In genomic region chr11:110095858-110096257, GRCm38 (mm10) we compare ENCODE assay signal across 9 mouse cellular contexts. TPM values are rescaled to one million over a fixed set of nuclear protein-coding genes. Genes with fewer than 3 reads are reported as not detected.
A peak's percentile ranks its signal among the peaks of the same experiment; 100 is the strongest.
DNase-seq lines count a peak whose midpoint lies in the region; ATAC-seq and TF ChIP-seq lines count a peak whose summit lies in the region.
"Had no signal": no experiment of that assay in that cellular context is flagged by ENCODE, and none has a peak within 500 bp of the region (broad histone marks: within the 10 kb centered on the region; RNA-seq: fewer than 3 reads in every experiment).

Gene Abca8a, minus strand, starts transcription at chr11:110095978.

- no peak within 1 kb of the TSS for H3K4me3 ChIP-seq in forebrain, postnatal 0 days (ENCODE audit: low read depth, low read length)

- peak; percentile 9 for DNase-seq in kidney, adult 11 months
- DNase-seq in kidney, adult 18-20 months = no peak
- no peak for DNase-seq in adrenal gland, adult 18-20 months (ENCODE audit: low spot score in 2 of 2)
- peak; percentile 72 for DNase-seq in forebrain, postnatal 0 days
- DNase-seq in layer of hippocampus, postnatal 10 days (ENCODE audit: low spot score in 2 of 2) = peak; percentile 8 to 20
- no peak for DNase-seq in cerebellum, postnatal 36 days
- DNase-seq: thymus, postnatal 25 days had no signal

- no peaks in the 10 kb centered on the region for H3K36me3 ChIP-seq in forebrain, postnatal 0 days (ENCODE audit: insufficient read depth)

- no peak within 1 kb of the TSS for H3K27ac ChIP-seq in forebrain, postnatal 0 days (ENCODE audit: low read depth, low read length)

- H3K27me3 ChIP-seq in forebrain, postnatal 0 days (ENCODE audit: insufficient read depth, low read length) = no peaks in the 10 kb centered on the region

- WGBS in forebrain, postnatal 0 days = 34% methylated on average over 5 of the region's 5 CpGs

- H3K9me3 ChIP-seq in forebrain, postnatal 0 days (ENCODE audit: low read length) = no peaks in the 10 kb centered on the region

- H3K4me1 ChIP-seq in forebrain, postnatal 0 days (ENCODE audit: insufficient read depth) = no peaks in the 10 kb centered on the region; the same call in 1 of the 2 replicates

- no peak for TF ChIP-seq CTCF in forebrain, postnatal 0 days (IDR thresholded peaks at IDR 0.05; ENCODE audit: low read depth)

- H3K9ac ChIP-seq in forebrain, postnatal 0 days = no peak within 1 kb of the TSS

- H3K4me2 ChIP-seq in forebrain, postnatal 0 days (ENCODE audit: low read depth) = no peak within 1 kb of the TSS

- peak; percentile 45; the same call in 1 of the 2 replicates for ATAC-seq in forebrain, postnatal 0 days
- no peak for ATAC-seq in megakaryocyte-erythroid progenitor cell, adult 5-6 weeks (replicated peaks; ENCODE audit: low FRiP score, low TSS enrichment, poor library complexity, severe bottlenecking)
- ATAC-seq in frontal cortex, adult (ENCODE audit: low TSS enrichment) = no peak

RNA-seq across cellular contexts. Expression of gene Abca8a, which starts in this region (rescaled TPM):
- 10 to 100 TPM; 50.5 to 55.2 TPM for total RNA-seq in adrenal gland, adult 18-20 months (2021)
- total RNA-seq in forebrain, postnatal 0 days (2014; rRNA removed) = 3.2 and 4.3 TPM in 2 replicates
- polyA plus RNA-seq in forebrain, postnatal 0 days (2015; fragmentation: Nextera tagmentation; extraction: Ambion mirVana) = 1.0 and 1.9 TPM in 2 replicates
- total RNA-seq in layer of hippocampus, postnatal 10 days (2021) = 1 to 10 TPM; 5.9 to 6.3 TPM
- not detected in 2 replicates for total RNA-seq in megakaryocyte-erythroid progenitor cell, adult 5-6 weeks (2014; fragmentation: Nextera tagmentation)
- total RNA-seq in megakaryocyte-erythroid progenitor cell, adult 5-6 weeks (2017) = not detected in 2 replicates

Comparison
In these comparisons a context has a peak if more than half of its experiments do, and no peak if none do; other contexts are left out.
1. DNase-seq: peak in kidney, adult 11 months (single experiment), forebrain, postnatal 0 days (single experiment) and layer of hippocampus, postnatal 10 days (2 of 2); none in kidney, adult 18-20 months (single experiment), adrenal gland, adult 18-20 months (0 of 2) and cerebellum, postnatal 36 days (0 of 2).